Mouse (Mus musculus) heart, adult 10 weeks (tissue): Measurements from ENCODE around the gene Myod1. TPM values are rescaled to one million over a fixed set of nuclear protein-coding genes. Genes with fewer than 3 reads are reported as not detected.

Experiments
- polyA plus RNA-seq: library from polyadenylated mRNA; stranded (reverse); fragments of 350-450 nt; fragmentation: Illumina TruSeq; extraction: RNeasy Lipid Tissue Mini Kit (QIAGEN cat#74804); gene quantifications from one replicate; pipeline ENCODE4 v1.2.3, GENCODE M21; 2014; ENCODE audit warnings: low read depth, low replicate concordance

Gene Myod1
- polyA plus RNA-seq: not detected

GRCm38 (mm10) chr7:46376172-46377007 is at the start of gene Myod1:
Myod1 (plus strand) TSS chr7:46376474.

GRCm38 (mm10) chr7:46396231-46396927 is 20.1 kb downstream of the Myod1 start, which contains the start of gene Kcnc1:
Kcnc1 (plus strand) TSS chr7:46396497.

Other genes starting within 250 kb of the Myod1 start
- 43.4 TPM for gene Abcc8, start 196.4 kb upstream of the Myod1 start, polyA plus RNA-seq
- gene Ush1c, start 138.0 kb upstream of the Myod1 start, polyA plus RNA-seq: 4.4 TPM
- not detected for gene Otog, start 135.5 kb upstream of the Myod1 start, polyA plus RNA-seq
- 0.18 TPM for gene Kcnc1, start 20.0 kb downstream of the Myod1 start, polyA plus RNA-seq